Mouse (Mus musculus) ES-Bruce4 (cell line): Measurements from ENCODE around the gene Dolpp1. TPM values are rescaled to one million over a fixed set of nuclear protein-coding genes. Genes with fewer than 3 reads are reported as not detected.

ENCODE experiments used
- H3K27ac ChIP-seq: 2 replicates; pipeline ENCODE4 v1.5.1; 2012; ENCODE audit warnings: low read length, inconsistent platforms; ENCODE audit not compliant: insufficient read depth
- H3K27me3 ChIP-seq: 2 replicates; pipeline ENCODE4 v1.6.1; 2012; ENCODE audit warnings: mild to moderate bottlenecking, low read length, inconsistent platforms; ENCODE audit not compliant: control insufficient read depth, poor library complexity, insufficient read depth, severe bottlenecking
- H3K36me3 ChIP-seq: 2 replicates; pipeline ENCODE4 v1.6.1; 2012; ENCODE audit warnings: inconsistent platforms, mild to moderate bottlenecking, low read length, moderate library complexity; ENCODE audit not compliant: control insufficient read depth, poor library complexity, insufficient read depth, severe bottlenecking
- H3K4me1 ChIP-seq: one replicate; pipeline ENCODE4 v1.8.1; 2011; ENCODE audit warnings: low read length; ENCODE audit not compliant: control insufficient read depth, insufficient read depth
- H3K4me3 ChIP-seq: 2 replicates; pipeline ENCODE4 v1.5.1; 2011; ENCODE audit warnings: low read depth, mild to moderate bottlenecking, low read length
- H3K9ac ChIP-seq: 2 replicates; pipeline ENCODE4 v1.6.1; 2012; ENCODE audit warnings: low read depth, mild to moderate bottlenecking, inconsistent platforms; ENCODE audit not compliant: poor library complexity, severe bottlenecking
- H3K9me3 ChIP-seq: replicated peaks from 2 replicates; pipeline ENCODE4 v1.6.1; 2012; ENCODE audit warnings: mild to moderate bottlenecking, low read length, inconsistent platforms; ENCODE audit not compliant: control insufficient read depth, poor library complexity, insufficient read depth, severe bottlenecking
- CTCF ChIP-seq: IDR thresholded peaks from one replicate; pipeline ENCODE4 v1.8.1; 2011; ENCODE audit warnings: low read depth, low read length
- EP300 ChIP-seq: IDR thresholded peaks from 2 replicates; pipeline ENCODE4 v1.6.1; 2011; ENCODE audit warnings: low read depth, low read length; ENCODE audit not compliant: insufficient read depth
- POLR2A ChIP-seq: IDR thresholded peaks from one replicate; pipeline ENCODE4 v1.8.1; 2011; ENCODE audit warnings: low read length; ENCODE audit not compliant: insufficient read depth
- polyA plus RNA-seq: library from polyadenylated mRNA; stranded (reverse); fragments of >200 nt; gene quantifications from 2 replicates; pipeline ENCODE4 v1.2.4, GENCODE M21; 2011; ENCODE audit warnings: low read depth; ENCODE audit not compliant: missing spikeins, insufficient read depth, insufficient read length

Dolpp1 gene
- 42.3 and 44.3 TPM in 2 replicates for polyA plus RNA-seq

DNA sequence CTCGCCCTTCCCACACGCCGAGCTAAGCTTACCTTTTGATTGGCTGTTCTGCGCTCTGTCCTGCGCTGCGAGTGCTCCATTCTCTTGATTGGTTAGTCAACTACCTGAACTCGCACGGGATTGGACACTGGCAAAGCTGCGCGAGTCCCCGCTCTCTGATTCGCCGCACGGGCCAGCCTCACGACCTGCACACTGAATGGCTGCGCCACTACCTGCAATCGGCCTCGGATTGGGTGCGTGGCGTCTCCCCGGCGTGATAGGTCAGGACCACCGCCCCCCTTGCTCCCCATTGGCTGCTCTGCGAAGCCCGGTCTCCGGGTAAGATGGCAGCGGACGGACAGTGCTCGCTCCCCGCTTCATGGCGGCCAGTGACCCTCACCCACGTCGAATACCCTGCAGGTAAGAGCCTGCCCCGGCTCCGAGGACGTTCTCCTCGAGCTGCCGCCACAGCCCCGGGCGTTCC, at the start of gene Dolpp1:
Gene Dolpp1, plus strand, starts transcription at position 141 of the 463 bp plus-strand sequence.
- Histone ChIP-seq H3K36me3 (no peaks in the 10 kb centered on the region), H3K27ac (0 out of 2 replicates have a peak within 1 kb of the TSS, but pooled peaks have one; percentile 9), H3K27me3 (no peaks in the 10 kb centered on the region), H3K4me3 (peak within 1 kb of the TSS; percentile 76), H3K9ac (peak within 1 kb of the TSS; percentile 46), H3K9me3 (no peaks in the 10 kb centered on the region), H3K4me1 (peaks cover 5% of the 10 kb centered on the region)
- TF ChIP-seq CTCF (no peak), POLR2A (no peak), EP300 (no peak)

- Histone ChIP-seq H3K4me1 (no peaks in the 10 kb centered on the region), H3K36me3 (peaks cover 44% of the 10 kb centered on the region)
- TF ChIP-seq EP300 (no peak), POLR2A (no peak), CTCF (no peak)
Measured at GRCm38 (mm10) chr2:30342544-30342943, 49.5 kb upstream of the Dolpp1 start.

DNA sequence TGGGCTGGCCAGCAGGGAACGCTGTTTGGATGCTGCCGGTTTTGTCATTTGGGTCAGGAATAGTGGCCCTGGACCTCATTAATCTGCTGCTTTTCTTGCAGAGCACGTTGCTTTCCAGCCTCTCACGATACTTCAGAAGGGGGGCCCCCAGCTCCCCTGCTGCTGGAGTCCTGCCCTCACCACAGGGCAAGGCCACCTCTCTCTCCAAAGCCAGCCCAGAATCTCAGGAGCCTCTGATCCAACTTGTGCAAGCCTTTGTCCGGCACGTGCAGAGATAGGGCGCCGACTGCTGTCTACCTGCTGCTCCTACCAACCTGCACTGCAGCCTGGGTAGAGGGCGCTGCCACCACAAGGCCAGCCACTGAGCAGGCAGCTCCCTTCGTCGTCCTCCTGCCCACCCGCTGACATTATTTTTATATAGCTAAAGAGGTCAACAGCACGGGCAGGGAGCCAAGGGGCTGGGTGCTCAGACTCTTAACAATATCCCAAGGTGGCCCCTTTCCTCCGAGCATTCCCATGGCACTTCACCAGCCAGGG, 48.4 kb upstream of the Dolpp1 start:
- Histone ChIP-seq H3K36me3 (peaks cover 43% of the 10 kb centered on the region), H3K4me1 (no peaks in the 10 kb centered on the region), H3K9ac (no peak overlapping the region), H3K27me3 (no peaks in the 10 kb centered on the region), H3K27ac (no peak overlapping the region), H3K9me3 (no peaks in the 10 kb centered on the region), H3K4me3 (no peak overlapping the region)
- TF ChIP-seq POLR2A (no peak), CTCF (peak; percentile 19), EP300 (no peak)

More at GRCm38 (mm10) chr2:30342544-30342943, 49.5 kb upstream of the Dolpp1 start:
- no peak overlapping the region for H3K27ac ChIP-seq
- no peaks in the 10 kb centered on the region for H3K9me3 ChIP-seq
- no peak overlapping the region for H3K4me3 ChIP-seq
- no peak overlapping the region for H3K9ac ChIP-seq
- no peaks in the 10 kb centered on the region for H3K27me3 ChIP-seq

DNA sequence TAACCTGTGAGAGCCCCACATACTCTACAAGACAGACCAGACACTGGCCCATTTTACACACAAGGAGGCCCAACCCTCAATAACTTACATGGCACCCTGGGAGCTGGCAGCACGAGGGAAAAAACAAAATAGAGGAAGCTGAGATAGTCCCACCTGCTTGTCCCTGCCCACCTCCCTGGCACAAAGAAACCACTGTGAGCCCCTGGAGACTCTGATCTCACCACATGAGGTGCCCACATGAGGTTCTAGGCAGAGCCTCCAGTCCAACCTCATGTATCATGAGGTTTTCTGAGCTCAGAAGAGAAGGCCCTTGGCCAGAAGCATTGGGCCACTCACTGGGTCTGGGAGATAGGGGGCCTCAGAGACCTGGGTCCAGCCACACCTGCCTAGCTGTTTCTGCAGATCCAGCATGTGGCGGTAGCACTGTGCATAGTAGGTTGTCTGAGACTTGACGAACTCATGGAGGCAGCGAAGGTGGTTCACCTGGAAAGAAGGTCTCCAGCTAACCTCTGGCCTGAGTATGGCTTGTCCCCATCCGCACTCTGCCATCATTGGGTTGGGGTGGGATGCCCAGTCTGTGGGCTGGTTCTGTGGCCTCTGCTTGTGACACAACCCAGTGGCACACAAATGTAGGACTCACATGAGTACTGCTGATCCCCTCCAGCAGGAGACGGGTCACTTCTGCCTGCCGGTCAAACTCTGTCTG, 45.9 kb upstream of the Dolpp1 start:
- Histone ChIP-seq H3K4me3 (no peak overlapping the region), H3K9me3 (no peaks in the 10 kb centered on the region), H3K27ac (no peak overlapping the region), H3K4me1 (no peaks in the 10 kb centered on the region), H3K27me3 (no peaks in the 10 kb centered on the region), H3K36me3 (peaks cover 29% of the 10 kb centered on the region), H3K9ac (no peak overlapping the region)
- no peak for TF ChIP-seq POLR2A
- TF ChIP-seq CTCF: no peak
- TF ChIP-seq EP300: no peak

DNA sequence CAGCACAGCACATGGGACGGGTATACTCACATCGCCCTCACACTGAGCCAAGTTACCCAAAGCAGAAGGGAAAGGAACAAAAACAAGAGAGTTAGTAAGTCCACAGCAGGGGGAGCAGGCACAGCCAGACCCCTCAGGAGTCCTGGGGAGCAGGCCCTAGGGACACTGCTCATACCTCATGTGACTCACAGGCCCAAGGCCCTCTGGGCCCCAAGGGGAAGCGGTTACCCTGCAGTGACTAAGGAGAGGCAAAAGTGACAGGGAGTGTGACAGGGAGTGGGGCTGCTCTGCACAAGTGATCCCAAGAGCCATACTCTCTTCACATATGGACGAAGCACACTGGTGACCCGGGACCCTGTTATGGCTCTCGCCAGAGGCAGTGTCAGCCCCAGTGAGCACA, 42.9 kb upstream of the Dolpp1 start:
- TF ChIP-seq POLR2A: no peak
- Histone ChIP-seq H3K4me3 (no peak overlapping the region), H3K27me3 (no peaks in the 10 kb centered on the region), H3K27ac (no peak overlapping the region), H3K9me3 (no peaks in the 10 kb centered on the region), H3K4me1 (no peaks in the 10 kb centered on the region), H3K36me3 (peaks cover 5% of the 10 kb centered on the region), H3K9ac (no peak overlapping the region)

GRCm38 (mm10) chr2:30351149-30351548, 40.9 kb upstream of the Dolpp1 start:
- H3K9me3 ChIP-seq: no peaks in the 10 kb centered on the region
- no peak overlapping the region for H3K9ac ChIP-seq
- no peaks in the 10 kb centered on the region for H3K27me3 ChIP-seq
- no peaks in the 10 kb centered on the region for H3K36me3 ChIP-seq
- TF ChIP-seq CTCF (no peak), POLR2A (no peak)
- H3K4me3 ChIP-seq: no peak overlapping the region
- H3K27ac ChIP-seq: 0 out of 2 replicates have a peak overlapping the region, but pooled peaks have one; percentile 23
- H3K4me1 ChIP-seq: no peaks in the 10 kb centered on the region
